In the genomic region with DNA sequence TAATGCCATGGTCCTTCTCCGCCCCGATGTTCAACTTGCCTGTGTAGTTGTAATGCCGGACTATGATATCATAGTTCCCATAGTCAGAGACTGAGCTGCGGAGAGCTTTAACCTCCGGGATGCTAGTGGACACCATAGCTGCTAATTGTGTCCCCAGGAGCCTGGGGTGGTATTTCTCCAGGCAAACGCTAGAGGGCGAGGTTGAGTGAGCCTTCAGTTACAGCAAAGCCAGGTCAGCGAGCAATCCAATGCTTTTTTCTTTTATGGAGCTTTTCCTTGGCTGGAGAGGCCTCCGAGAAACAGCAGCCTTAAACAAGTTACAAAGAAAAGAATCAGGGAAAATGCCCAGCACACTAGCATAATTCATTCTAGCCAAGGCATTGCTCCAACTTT, we compare ENCODE assay signal across 8 mouse cellular contexts. TPM values are rescaled to one million over a fixed set of nuclear protein-coding genes. Genes with fewer than 3 reads are reported as not detected.
DNase-seq lines count a peak whose midpoint lies in the region; ATAC-seq and TF ChIP-seq lines count a peak whose summit lies in the region.

No protein-coding gene starts in this region.

- H3K9ac ChIP-seq in hindbrain, postnatal 0 days (replicated peaks; ENCODE audit: low read length), result peak overlapping the region; percentile 59; the same call in 1 of the 2 replicates

- H3K4me3 ChIP-seq in hindbrain, postnatal 0 days (ENCODE audit: low read length), result peak overlapping the region; percentile 58

- H3K4me1 ChIP-seq in hindbrain, postnatal 0 days (ENCODE audit: insufficient read depth, low read length), result peaks cover 4% of the 10 kb centered on the region; the same call in 1 of the 2 replicates

- 21% methylated on average over 9 of the region's 9 CpGs for WGBS in hindbrain, postnatal 0 days

- no peaks in the 10 kb centered on the region for H3K9me3 ChIP-seq in hindbrain, postnatal 0 days (ENCODE audit: low read length)

- H3K36me3 ChIP-seq in hindbrain, postnatal 0 days (ENCODE audit: insufficient read depth, low read length), result no peaks in the 10 kb centered on the region

- H3K4me2 ChIP-seq in hindbrain, postnatal 0 days (ENCODE audit: low read depth, low read length), result peak overlapping the region; percentile 90

- peak overlapping the region; percentile 82; the same call in 1 of the 2 replicates for H3K27ac ChIP-seq in hindbrain, postnatal 0 days

- no peaks in the 10 kb centered on the region; the same call in 1 of the 2 replicates for H3K27me3 ChIP-seq in hindbrain, postnatal 0 days (ENCODE audit: insufficient read depth, low read length)

- peak; percentile 72 for DNase-seq in R1 (ENCODE audit: low read depth, low spot score)
- DNase-seq in cerebellum, postnatal 36 days, result peak; percentile 58 to 66
- peak; percentile 80 for DNase-seq in gastrocnemius, adult 18-20 months (ENCODE audit: low spot score)
- DNase-seq in hindbrain, postnatal 0 days (ENCODE audit: low spot score), result peak; percentile 81
- DNase-seq in left cerebral cortex, adult 18-20 months (ENCODE audit: low spot score in 2 of 2), result peak; percentile 69 to 75
- DNase-seq in lung, postnatal 4 days, result peak; percentile 80 to 87
- DNase-seq in right cerebral cortex, adult 2 months (ENCODE audit: low spot score in 2 of 2), result peak; percentile 74 to 75
- peak; percentile 75 for DNase-seq in urinary bladder, postnatal 25 days (ENCODE audit: low spot score)

- ATAC-seq in hindbrain, postnatal 0 days, result peak; percentile 12; the same call in 1 of the 2 replicates

- peak; percentile 89 for TF ChIP-seq CTCF in hindbrain, postnatal 0 days (IDR thresholded peaks at IDR 0.05; ENCODE audit: low read depth)

RNA-seq across cellular contexts. Expression of a gene that starts 2.1 kb away (rescaled TPM):
- 10 to 100 TPM; 17.9 to 24.8 TPM for total RNA-seq in gastrocnemius, adult 18-20 months (2021)
- total RNA-seq in hindbrain, postnatal 0 days (2014; rRNA removed), result 61.1 and 61.6 TPM in 2 replicates
- polyA plus RNA-seq in hindbrain, postnatal 0 days (2015; fragmentation: Nextera tagmentation; extraction: Ambion mirVana), result 40.9 and 46.9 TPM in 2 replicates
- 100 to 1,000 TPM; 101 to 114 TPM for total RNA-seq in left cerebral cortex, adult 18-20 months (2021)

Comparison
In these comparisons a context has a peak if more than half of its experiments do, and no peak if none do; other contexts are left out.
1. Peak in every context shown above with its lines: DNase-seq, ATAC-seq, H3K4me3 ChIP-seq and H3K27ac ChIP-seq.